Mouse (Mus musculus) embryonic facial prominence, embryonic 10.5 days (tissue): ENCODE measurements at regions not wholly inside any gene's neighbourhood (a gene's known extent, or its start where the extent isn't known, plus 50 kb on each side); places are given as distances from the start of the nearest gene placed in this dataset.

Source experiments
- DNase-seq: peaks from one replicate; pipeline ENCODE4 v3.0.0-alpha.2; 2017; ENCODE audit warnings: low spot score
- H3K27ac ChIP-seq: fragments of 300-500 bp; sonication (generic); replicated peaks from 2 replicates; pipeline ENCODE4 v1.5.1; 2016; ENCODE audit warnings: mild to moderate bottlenecking
- H3K27me3 ChIP-seq: fragments of 300-500 bp; sonication (generic); replicated peaks from 2 replicates; pipeline ENCODE4 v1.6.1; 2016; ENCODE audit warnings: low read depth, mild to moderate bottlenecking; ENCODE audit not compliant: poor library complexity, severe bottlenecking
- H3K36me3 ChIP-seq: fragments of 300-500 bp; sonication (generic); replicated peaks from 2 replicates; pipeline ENCODE4 v1.6.1; 2016; ENCODE audit warnings: mild to moderate bottlenecking, moderate library complexity
- H3K4me1 ChIP-seq: fragments of 300-500 bp; sonication (generic); 2 replicates; pipeline ENCODE4 v1.6.1; 2016
- H3K4me3 ChIP-seq: fragments of 300-500 bp; sonication (generic); 2 replicates; pipeline ENCODE4 v1.5.1; 2016; ENCODE audit warnings: mild to moderate bottlenecking, moderate library complexity
- H3K9me3 ChIP-seq: fragments of 300-500 bp; sonication (generic); 2 replicates; pipeline ENCODE4 v1.6.1; 2016; ENCODE audit warnings: mild to moderate bottlenecking
- WGBS: fragments of 180-500 bp; shearing (Covaris S2); methylation state at CpG from one replicate; pipeline ENCODE4 v1.1.7; 2016; 5-methylcytosine and 5-hydroxymethylcytosine counted together

- Histone ChIP-seq H3K27me3 (no peaks in the 10 kb centered on the region), H3K4me1 (peaks cover 26% of the 10 kb centered on the region), H3K4me3 (no peak overlapping the region), H3K36me3 (no peaks in the 10 kb centered on the region), H3K9me3 (no peaks in the 10 kb centered on the region), H3K27ac (peak overlapping the region; percentile 42; the same call in 1 of the 2 replicates)
- no peak for DNase-seq
- 52% methylated on average over 8 of the region's 8 CpGs for WGBS
Observed at GRCm38 (mm10) chr12:12590753-12591291, 328.9 kb downstream of the Fam49a start.

- no peaks in the 10 kb centered on the region for H3K36me3 ChIP-seq
- H3K4me1 ChIP-seq, result peaks cover 26% of the 10 kb centered on the region
- H3K9me3 ChIP-seq, result no peaks in the 10 kb centered on the region
- no peak overlapping the region for H3K4me3 ChIP-seq
- WGBS, result 42% methylated on average over 5 of the region's 5 CpGs
- H3K27ac ChIP-seq, result no peak overlapping the region
- no peaks in the 10 kb centered on the region for H3K27me3 ChIP-seq
- peak; percentile 52 for DNase-seq
Observed at GRCm38 (mm10) chr12:12588771-12589370, 326.9 kb downstream of the Fam49a start.

DNA sequence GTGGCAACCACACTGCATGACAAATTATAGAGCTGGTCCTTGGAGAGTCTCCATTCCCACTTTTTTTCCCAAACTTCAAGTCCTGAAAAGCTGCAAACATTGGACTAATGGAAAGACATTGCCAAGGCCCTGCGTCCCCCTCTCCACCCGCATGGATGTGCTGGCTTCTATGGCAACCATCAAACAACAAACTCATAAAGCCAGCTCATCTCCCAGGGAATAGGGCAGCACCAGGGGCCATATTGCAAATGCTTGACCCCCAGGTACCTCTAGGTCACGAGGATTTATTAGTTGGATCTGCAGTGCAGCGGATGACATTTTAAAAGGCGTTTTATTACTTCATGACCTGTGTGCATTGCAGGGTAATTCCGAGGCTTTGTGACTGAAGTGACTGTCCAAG lies 324.5 kb downstream of the Fam49a start:
- Histone ChIP-seq H3K27me3 (no peaks in the 10 kb centered on the region), H3K9me3 (no peaks in the 10 kb centered on the region), H3K4me1 (peaks cover 33% of the 10 kb centered on the region), H3K36me3 (no peaks in the 10 kb centered on the region), H3K27ac (no peak overlapping the region), H3K4me3 (no peak overlapping the region)
- no peak for DNase-seq
- 83% methylated on average over 6 of the region's 6 CpGs for WGBS

GRCm38 (mm10) chr12:12581271-12582186 lies 319.6 kb downstream of the Fam49a start:
- Histone ChIP-seq H3K36me3 (no peaks in the 10 kb centered on the region), H3K4me1 (peaks cover 63% of the 10 kb centered on the region), H3K27ac (peak overlapping the region; percentile 83), H3K9me3 (no peaks in the 10 kb centered on the region), H3K4me3 (peak overlapping the region; percentile 20), H3K27me3 (no peaks in the 10 kb centered on the region)
- 3% methylated on average over 19 of the region's 19 CpGs for WGBS
- DNase-seq, result peak; percentile 86

DNA sequence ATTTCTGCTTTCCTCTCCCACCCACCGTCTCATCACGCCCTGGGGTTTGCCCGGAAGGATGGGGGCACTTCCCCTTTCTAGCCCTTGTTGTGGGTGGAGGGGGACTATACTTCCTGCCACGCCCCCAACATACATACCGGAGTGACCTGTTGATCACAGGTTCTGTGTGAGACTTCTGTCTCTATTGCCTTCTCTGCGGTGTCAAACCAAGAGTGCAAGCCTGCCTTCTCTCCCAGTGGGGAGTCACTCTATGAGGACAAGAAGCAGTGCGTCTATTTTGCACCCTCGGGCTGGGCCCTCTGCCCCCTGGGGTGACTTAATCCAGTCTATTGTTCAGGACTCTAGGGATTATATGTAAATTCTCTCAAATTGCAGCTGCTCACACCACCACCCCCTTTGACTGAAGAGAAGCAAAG lies 318.8 kb downstream of the Fam49a start:
- Histone ChIP-seq H3K27me3 (no peaks in the 10 kb centered on the region), H3K27ac (peak overlapping the region; percentile 83), H3K4me3 (peak overlapping the region; percentile 15; the same call in 1 of the 2 replicates), H3K36me3 (no peaks in the 10 kb centered on the region), H3K4me1 (peaks cover 69% of the 10 kb centered on the region), H3K9me3 (no peaks in the 10 kb centered on the region)
- DNase-seq, result peak; percentile 54
- 4% methylated on average over 8 of the region's 8 CpGs for WGBS

GRCm38 (mm10) chr12:12578278-12578677 lies 316.3 kb downstream of the Fam49a start:
- Histone ChIP-seq H3K36me3 (no peaks in the 10 kb centered on the region), H3K9me3 (no peaks in the 10 kb centered on the region), H3K4me3 (no peak overlapping the region), H3K27me3 (no peaks in the 10 kb centered on the region), H3K4me1 (peaks cover 69% of the 10 kb centered on the region), H3K27ac (peak overlapping the region; percentile 72)
- 47% methylated on average over 7 of the region's 7 CpGs for WGBS
- no peak for DNase-seq

GRCm38 (mm10) chr12:12570563-12571251 lies 308.8 kb downstream of the Fam49a start:
- WGBS, result 92% methylated on average over 7 of the region's 7 CpGs
- no peaks in the 10 kb centered on the region for H3K36me3 ChIP-seq

GRCm38 (mm10) chr12:12567734-12568104 lies 305.8 kb downstream of the Fam49a start:
- Histone ChIP-seq H3K4me3 (no peak overlapping the region), H3K27me3 (no peaks in the 10 kb centered on the region), H3K27ac (no peak overlapping the region), H3K36me3 (no peaks in the 10 kb centered on the region), H3K9me3 (no peaks in the 10 kb centered on the region), H3K4me1 (no peaks in the 10 kb centered on the region)
- 88% methylated on average over 3 of the region's 3 CpGs for WGBS
- DNase-seq, result no peak

More at GRCm38 (mm10) chr12:12570563-12571251, 308.8 kb downstream of the Fam49a start:
- DNase-seq, result no peak
- no peak overlapping the region for H3K4me3 ChIP-seq
- no peaks in the 10 kb centered on the region for H3K9me3 ChIP-seq
- H3K27me3 ChIP-seq, result no peaks in the 10 kb centered on the region
- H3K4me1 ChIP-seq, result no peaks in the 10 kb centered on the region
- H3K27ac ChIP-seq, result no peak overlapping the region

DNA sequence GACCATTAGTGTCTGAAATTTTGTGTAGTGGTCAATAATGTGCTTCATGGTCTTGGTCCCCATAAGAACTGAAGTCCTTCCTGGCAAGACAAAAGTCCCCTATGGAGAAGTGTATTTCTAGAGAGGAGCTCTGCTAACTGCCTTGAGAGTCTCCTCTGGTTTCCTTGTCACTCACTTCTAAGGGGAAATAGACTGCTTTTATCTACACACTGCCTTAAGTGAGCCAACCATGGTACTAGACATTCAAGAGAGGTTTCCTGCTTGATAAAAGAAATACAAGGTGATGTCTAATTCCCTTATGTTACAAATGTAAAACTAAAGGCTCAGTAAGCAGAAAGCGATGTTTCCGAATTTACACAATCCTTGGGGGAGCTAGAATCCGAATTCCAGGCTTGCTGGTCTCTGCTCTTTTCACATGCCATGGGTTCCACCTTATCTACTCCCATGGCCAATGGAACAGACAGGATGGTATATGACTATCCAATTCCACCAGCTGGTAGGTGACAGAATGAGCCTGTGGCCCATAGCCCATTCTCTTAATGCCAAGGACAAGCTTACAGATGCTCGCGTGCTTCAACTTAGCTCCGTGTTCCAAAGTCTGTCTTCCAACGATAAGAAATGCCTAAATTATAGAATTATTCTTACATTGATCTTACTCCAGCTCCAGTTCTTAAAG lies 305.3 kb downstream of the Fam49a start:
- Histone ChIP-seq H3K36me3 (no peaks in the 10 kb centered on the region), H3K27ac (no peak overlapping the region), H3K27me3 (no peaks in the 10 kb centered on the region), H3K4me1 (no peaks in the 10 kb centered on the region), H3K9me3 (no peaks in the 10 kb centered on the region), H3K4me3 (no peak overlapping the region)
- WGBS, result 95% methylated on average over 7 of the region's 7 CpGs
- DNase-seq, result no peak

DNA sequence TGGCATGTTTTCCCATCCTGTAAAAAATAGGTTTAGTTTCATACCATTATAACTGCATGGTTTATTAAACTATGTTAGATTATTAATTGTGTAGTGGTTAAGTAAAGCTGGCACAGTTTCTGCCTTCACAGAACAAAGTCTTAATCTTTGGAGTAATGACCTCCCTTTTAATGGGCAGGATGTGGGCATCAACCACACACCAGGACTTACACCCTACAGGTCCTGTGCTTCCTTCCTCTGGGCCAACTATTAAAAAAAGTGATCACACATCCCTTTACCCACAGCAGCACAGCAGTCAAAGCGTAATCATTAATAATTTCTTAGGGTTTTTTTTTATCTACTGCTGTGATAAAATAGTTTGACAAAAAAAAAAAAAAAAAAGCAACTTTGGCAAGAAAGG lies 300.3 kb downstream of the Fam49a start:
- Histone ChIP-seq H3K4me1 (peaks cover 6% of the 10 kb centered on the region; the same call in 1 of the 2 replicates), H3K9me3 (no peaks in the 10 kb centered on the region), H3K27ac (no peak overlapping the region), H3K36me3 (no peaks in the 10 kb centered on the region), H3K4me3 (no peak overlapping the region), H3K27me3 (no peaks in the 10 kb centered on the region)
- WGBS, result 96% methylated on average over 1 of the region's 1 CpGs
- no peak for DNase-seq

DNA sequence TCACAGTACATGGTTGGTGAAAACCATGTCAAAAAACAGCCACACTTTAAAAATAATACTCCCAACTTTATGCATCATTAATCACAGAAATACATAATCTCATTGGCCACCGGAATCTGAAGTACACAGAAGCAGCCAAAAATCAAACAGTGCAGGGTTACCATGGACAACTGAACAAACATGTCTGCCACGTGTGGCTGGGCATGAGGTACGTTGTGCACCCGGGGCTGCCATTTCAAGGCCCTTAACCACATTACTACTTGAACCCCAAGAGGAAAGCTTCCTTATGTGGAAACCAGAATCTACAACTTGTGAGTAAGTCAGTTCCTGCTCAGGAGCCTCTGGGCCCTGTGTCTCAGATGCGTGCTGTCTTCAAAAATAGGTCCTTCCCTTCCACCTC lies 289.9 kb downstream of the Fam49a start:
- no peak for DNase-seq
- Histone ChIP-seq H3K4me3 (no peak overlapping the region), H3K27me3 (no peaks in the 10 kb centered on the region), H3K4me1 (no peaks in the 10 kb centered on the region), H3K27ac (no peak overlapping the region), H3K9me3 (no peaks in the 10 kb centered on the region), H3K36me3 (no peaks in the 10 kb centered on the region)
- 89% methylated on average over 5 of the region's 5 CpGs for WGBS

DNA sequence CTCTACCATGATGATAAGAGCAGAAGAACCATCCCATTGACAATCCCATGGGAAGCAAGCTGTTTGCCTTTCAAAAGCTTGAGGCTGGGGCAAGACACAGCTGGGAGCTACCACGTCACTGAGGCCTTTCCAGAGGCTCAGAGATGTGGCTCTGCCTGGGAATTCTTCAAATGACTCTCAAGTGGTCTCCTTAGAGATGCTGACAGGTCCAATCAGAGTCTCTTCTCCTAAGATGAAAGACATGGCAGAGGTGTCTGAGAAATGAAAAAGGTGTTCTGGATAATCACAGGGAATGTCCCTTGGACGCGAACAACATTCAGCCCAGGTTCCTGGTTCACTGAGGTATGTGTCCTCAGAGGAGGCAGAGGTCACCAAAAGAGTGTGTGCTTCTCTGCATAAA lies 287.7 kb downstream of the Fam49a start:
- Histone ChIP-seq H3K27me3 (no peaks in the 10 kb centered on the region), H3K4me1 (no peaks in the 10 kb centered on the region), H3K27ac (no peak overlapping the region), H3K36me3 (no peaks in the 10 kb centered on the region), H3K4me3 (no peak overlapping the region), H3K9me3 (no peaks in the 10 kb centered on the region)
- DNase-seq, result no peak
- WGBS, result 85% methylated on average over 3 of the region's 3 CpGs
